Mouse (Mus musculus) liver, adult 2 months (tissue): Measurements from ENCODE around the gene Fam174a. TPM values are rescaled to one million over a fixed set of nuclear protein-coding genes. Genes with fewer than 3 reads are reported as not detected.

Source experiments
- DNase-seq: peaks from one replicate; pipeline ENCODE4 v3.0.0-alpha.2; 2011; ENCODE audit warnings: low read depth, low spot score; ENCODE audit errors: extremely low read depth
- H3K27ac ChIP-seq: fragments of 200-500 bp; replicated peaks from 2 replicates; pipeline ENCODE4 v1.5.1; 2012; ENCODE audit warnings: low read depth, mild to moderate bottlenecking, control low read depth, inconsistent platforms, low read length; ENCODE audit not compliant: insufficient read depth
- H3K27me3 ChIP-seq: fragments of 200-500 bp; 2 replicates; pipeline ENCODE4 v1.6.1; 2012; ENCODE audit warnings: mild to moderate bottlenecking, moderate library complexity, low read length, inconsistent platforms; ENCODE audit not compliant: control insufficient read depth, insufficient read depth
- H3K36me3 ChIP-seq: fragments of 200-500 bp; 2 replicates; pipeline ENCODE4 v1.6.1; 2012; ENCODE audit warnings: low read length, inconsistent platforms; ENCODE audit not compliant: control insufficient read depth, insufficient read depth
- H3K4me1 ChIP-seq: fragments of 200-500 bp; 2 replicates; pipeline ENCODE4 v1.6.1; 2011; ENCODE audit warnings: low read length; ENCODE audit not compliant: control insufficient read depth, insufficient read depth
- H3K4me3 ChIP-seq: fragments of 200-500 bp; 2 replicates; pipeline ENCODE4 v1.5.1; 2011; ENCODE audit warnings: low read depth, mild to moderate bottlenecking, control low read depth, low read length, moderate library complexity; ENCODE audit not compliant: insufficient read depth
- H3K79me2 ChIP-seq: fragments of 200-500 bp; 2 replicates; pipeline ENCODE4 v1.6.1; 2012; ENCODE audit warnings: inconsistent platforms, mild to moderate bottlenecking, low read length, moderate library complexity; ENCODE audit not compliant: control insufficient read depth, insufficient read depth
- H3K9ac ChIP-seq: fragments of 200-500 bp; 2 replicates; pipeline ENCODE4 v1.6.1; 2012; ENCODE audit warnings: low read depth, mild to moderate bottlenecking, control low read depth, inconsistent platforms, low read length
- CTCF ChIP-seq: fragments of 200-500 bp; IDR thresholded peaks from 2 replicates; pipeline ENCODE4 v1.5.1; 2011; ENCODE audit warnings: low read depth, low read length, control low read depth
- POLR2A ChIP-seq: fragments of 200-500 bp; IDR thresholded peaks from 2 replicates; pipeline ENCODE4 v1.6.1; 2011; ENCODE audit warnings: low read length, control low read depth; ENCODE audit not compliant: insufficient read depth; ENCODE audit errors: extremely low read depth
- WGBS: fragments of 180-500 bp; shearing (Covaris S2); methylation state at CpG from one replicate; pipeline ENCODE4 v1.1.7; 2018; 5-methylcytosine and 5-hydroxymethylcytosine counted together
- polyA plus RNA-seq: library from polyadenylated mRNA; depleted of rRNA; stranded (reverse); fragments of >200 nt; gene quantifications from 2 replicates; pipeline ENCODE4 v1.2.3, GENCODE M21; 2012
- total RNA-seq: library from RNA; depleted of rRNA; stranded (reverse); fragments of >200 nt; gene quantifications from 2 replicates; pipeline ENCODE4 v1.2.3, GENCODE M21; 2014

Gene Fam174a
- total and polyA plus RNA-seq, 2 experiments: 8.1 to 12.4 TPM

DNA sequence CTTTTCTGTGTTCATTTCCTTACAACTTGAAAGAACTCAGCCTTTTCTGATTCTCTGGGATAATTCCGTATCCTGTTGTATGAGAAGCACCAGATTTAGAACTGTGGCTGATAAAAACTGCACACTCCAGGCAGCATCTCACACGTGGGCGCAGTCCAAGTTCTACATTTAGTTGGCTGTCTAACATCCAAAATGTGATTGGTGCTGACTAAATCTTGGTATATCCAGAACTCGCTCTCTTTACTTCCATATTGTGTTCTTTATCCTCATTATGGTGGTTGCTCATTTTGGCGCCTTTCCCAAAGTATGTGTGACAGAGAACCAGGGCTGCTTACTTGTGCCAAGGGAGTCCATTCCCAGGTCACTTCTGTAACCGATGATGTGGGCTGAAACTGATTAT, 2.6 kb downstream of the Fam174a start:
- Histone ChIP-seq H3K79me2 (peaks cover 3% of the 10 kb centered on the region; the same call in 1 of the 2 replicates), H3K27me3 (no peaks in the 10 kb centered on the region), H3K36me3 (no peaks in the 10 kb centered on the region), H3K27ac (no peak overlapping the region), H3K9ac (no peak overlapping the region), H3K4me1 (peaks cover 8% of the 10 kb centered on the region), H3K4me3 (no peak overlapping the region)
- no peak for DNase-seq
- TF ChIP-seq CTCF (no peak), POLR2A (no peak)
- WGBS: 56% methylated on average over 6 of the region's 6 CpGs

DNA sequence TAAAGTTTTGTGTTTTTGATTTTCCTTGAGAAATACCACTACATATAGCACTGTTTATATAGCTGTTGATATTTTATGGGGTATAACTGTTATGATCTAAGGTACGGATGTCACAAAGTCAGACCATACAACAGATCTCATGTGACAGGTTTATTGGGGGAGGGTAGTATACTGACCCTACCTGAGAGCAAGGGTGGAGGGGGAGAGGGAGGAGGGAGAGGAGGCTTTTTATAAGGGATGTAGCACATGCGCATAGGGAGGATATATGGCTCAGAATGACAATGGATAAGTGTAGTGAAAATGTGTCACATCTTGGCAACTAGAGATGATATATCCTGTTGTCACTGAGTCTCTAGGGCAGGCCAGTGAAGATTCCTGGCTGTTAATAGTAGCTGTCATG, 8.8 kb downstream of the Fam174a start:
- Histone ChIP-seq H3K4me3 (no peak overlapping the region), H3K36me3 (peaks cover 12% of the 10 kb centered on the region), H3K27me3 (no peaks in the 10 kb centered on the region), H3K79me2 (no peaks in the 10 kb centered on the region; the same call in 1 of the 2 replicates), H3K4me1 (no peaks in the 10 kb centered on the region), H3K27ac (no peak overlapping the region), H3K9ac (no peak overlapping the region)
- DNase-seq: no peak
- TF ChIP-seq CTCF (no peak), POLR2A (no peak)
- 97% methylated on average over 2 of the region's 2 CpGs for WGBS

- no peak overlapping the region for H3K9ac ChIP-seq
- DNase-seq: peak; percentile 39
- TF ChIP-seq CTCF (no peak), POLR2A (no peak)
- WGBS: 73% methylated on average over 7 of the region's 7 CpGs
- no peaks in the 10 kb centered on the region for H3K4me1 ChIP-seq
- no peaks in the 10 kb centered on the region for H3K27me3 ChIP-seq
- H3K36me3 ChIP-seq: peaks cover 15% of the 10 kb centered on the region
- H3K4me3 ChIP-seq: no peak overlapping the region
- no peaks in the 10 kb centered on the region; the same call in 1 of the 2 replicates for H3K79me2 ChIP-seq
- H3K27ac ChIP-seq: no peak overlapping the region
These were observed 9.6 kb downstream of the Fam174a start for GRCm38 (mm10) chr1:95323004-95323403.

GRCm38 (mm10) chr1:95326856-95327255, 13.4 kb downstream of the Fam174a start:
- Histone ChIP-seq H3K27me3 (no peaks in the 10 kb centered on the region), H3K9ac (no peak overlapping the region), H3K79me2 (no peaks in the 10 kb centered on the region), H3K4me3 (no peak overlapping the region), H3K27ac (no peak overlapping the region), H3K36me3 (peaks cover 22% of the 10 kb centered on the region), H3K4me1 (no peaks in the 10 kb centered on the region)
- DNase-seq: no peak
- TF ChIP-seq POLR2A (no peak), CTCF (no peak)

DNA sequence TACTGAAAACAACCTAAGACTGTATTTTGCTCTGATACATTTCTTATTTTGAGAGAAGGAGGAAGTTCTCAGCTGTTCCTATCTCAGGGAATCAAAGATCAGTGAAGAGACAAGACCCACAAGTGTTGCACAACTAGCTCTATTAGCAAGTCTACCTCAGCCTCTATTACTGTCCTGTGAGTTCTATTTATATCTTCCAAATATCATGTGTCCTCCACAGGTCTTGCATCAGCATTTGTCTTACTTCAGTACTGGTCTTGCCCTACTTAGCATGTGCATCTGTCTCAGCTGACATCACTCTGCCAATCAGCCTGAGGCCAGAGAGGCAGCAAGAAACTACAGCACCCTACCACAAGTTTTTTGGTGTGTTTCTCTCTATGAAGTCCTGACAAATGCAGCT, 26.2 kb downstream of the Fam174a start:
- Histone ChIP-seq H3K79me2 (no peaks in the 10 kb centered on the region), H3K4me3 (no peak overlapping the region), H3K9ac (no peak overlapping the region), H3K27ac (no peak overlapping the region), H3K4me1 (peaks cover 7% of the 10 kb centered on the region), H3K27me3 (no peaks in the 10 kb centered on the region), H3K36me3 (peaks cover 4% of the 10 kb centered on the region; the same call in 1 of the 2 replicates)
- no peak for TF ChIP-seq POLR2A
- no peak for TF ChIP-seq CTCF
- DNase-seq: peak; percentile 52

DNA sequence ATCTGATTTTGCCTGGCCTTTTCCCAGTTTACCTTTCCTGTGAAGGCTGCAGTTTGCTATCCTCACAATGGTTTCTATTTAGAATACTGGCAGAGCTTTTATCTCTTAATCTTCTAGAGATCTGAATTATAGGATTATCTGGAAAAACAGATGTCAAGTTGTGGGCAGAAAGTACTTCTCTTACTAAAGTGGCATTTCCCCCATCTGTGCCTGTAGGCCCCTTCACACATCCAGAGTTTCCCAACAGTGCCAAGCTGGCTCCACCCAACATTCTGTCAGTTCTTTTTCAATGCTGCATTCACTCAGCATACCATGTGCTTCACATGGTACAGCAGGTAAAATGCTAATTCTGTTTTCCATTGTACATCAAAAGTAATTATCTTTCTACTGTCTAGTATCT, 28.8 kb downstream of the Fam174a start:
- H3K9ac ChIP-seq: no peak overlapping the region
- no peaks in the 10 kb centered on the region for H3K27me3 ChIP-seq
- no peaks in the 10 kb centered on the region for H3K36me3 ChIP-seq
- TF ChIP-seq POLR2A (no peak), CTCF (no peak)
- H3K4me3 ChIP-seq: no peak overlapping the region
- no peak for DNase-seq
- no peak overlapping the region for H3K27ac ChIP-seq
- no peaks in the 10 kb centered on the region for H3K79me2 ChIP-seq
- H3K4me1 ChIP-seq: peaks cover 7% of the 10 kb centered on the region
